Mouse (Mus musculus) intestine, postnatal 0 days (tissue): Measurements from ENCODE around the gene Crybb2. TPM values are rescaled to one million over a fixed set of nuclear protein-coding genes. Genes with fewer than 3 reads are reported as not detected.

Experiments
- ATAC-seq: fragments of 200-750 bp; cut with Nextera tagmentation; 2 replicates; pipeline ENCODE4 v1.8.0; 2017; ENCODE audit warnings: mild to moderate bottlenecking, moderate TSS enrichment, moderate library complexity
- H3K27ac ChIP-seq: fragments of 300-500 bp; sonication (generic); 2 replicates; pipeline ENCODE4 v1.5.1; 2014; ENCODE audit warnings: mild to moderate bottlenecking, low read depth, low read length, moderate library complexity
- H3K27me3 ChIP-seq: fragments of 300-500 bp; sonication (generic); replicated peaks from 2 replicates; pipeline ENCODE4 v1.6.1; 2014; ENCODE audit warnings: low read length, mixed read lengths; ENCODE audit not compliant: control insufficient read depth, insufficient read depth
- H3K36me3 ChIP-seq: fragments of 300-500 bp; sonication (generic); 2 replicates; pipeline ENCODE4 v1.6.1; 2014; ENCODE audit warnings: mild to moderate bottlenecking, moderate library complexity; ENCODE audit not compliant: control insufficient read depth, insufficient read depth
- H3K4me1 ChIP-seq: fragments of 300-500 bp; sonication (generic); replicated peaks from 2 replicates; pipeline ENCODE4 v1.6.1; 2014; ENCODE audit warnings: antibody characterized with exemption, low read length, mixed read lengths; ENCODE audit not compliant: control insufficient read depth, insufficient read depth
- H3K4me2 ChIP-seq: fragments of 300-500 bp; sonication (generic); replicated peaks from 2 replicates; pipeline ENCODE4 v1.6.1; 2014; ENCODE audit warnings: low read depth, mild to moderate bottlenecking, moderate library complexity
- H3K4me3 ChIP-seq: fragments of 300-500 bp; sonication (generic); 2 replicates; pipeline ENCODE4 v1.5.1; 2014; ENCODE audit warnings: low read depth, low read length
- H3K9ac ChIP-seq: fragments of 300-500 bp; sonication (generic); 2 replicates; pipeline ENCODE4 v1.6.1; 2014; ENCODE audit warnings: mild to moderate bottlenecking, low read depth, low read length
- H3K9me3 ChIP-seq: fragments of 300-500 bp; sonication (generic); 2 replicates; pipeline ENCODE4 v1.6.1; 2016; ENCODE audit warnings: mixed run types; ENCODE audit not compliant: control insufficient read depth
- CTCF ChIP-seq: sonication (generic); IDR thresholded peaks from 2 replicates; pipeline ENCODE4 v1.5.1; 2016; ENCODE audit warnings: low read depth, mild to moderate bottlenecking, control low read depth, antibody characterized with exemption, moderate library complexity
- WGBS: fragments of 180-500 bp; shearing (Covaris S2); extraction: QIAGEN DNeasy Blood & Tissue Kit; methylation state at CpG from one replicate; pipeline ENCODE4 v1.1.7; 2014; 5-methylcytosine and 5-hydroxymethylcytosine counted together
- polyA plus RNA-seq: library from polyadenylated mRNA; unstranded; fragments of >200 nt; fragmentation: Nextera tagmentation; extraction: Ambion mirVana; gene quantifications from 2 replicates; pipeline ENCODE4 v1.2.1, GENCODE M21; 2015

Gene Crybb2
- polyA plus RNA-seq, 1 experiment from 2014 or later, result not detected

GRCm38 (mm10) chr5:113079783-113080182 is 9.9 kb upstream of the Crybb2 start:
- Histone ChIP-seq H3K9me3 (no peaks in the 10 kb centered on the region), H3K4me1 (no peaks in the 10 kb centered on the region), H3K4me2 (no peak overlapping the region; the same call in 1 of the 2 replicates), H3K36me3 (no peaks in the 10 kb centered on the region), H3K27ac (no peak overlapping the region), H3K4me3 (no peak overlapping the region), H3K27me3 (no peaks in the 10 kb centered on the region), H3K9ac (no peak overlapping the region)
- no peak for ATAC-seq
- TF ChIP-seq CTCF, result peak; percentile 68
- WGBS, result 27% methylated on average over 21 of the region's 21 CpGs

- WGBS, result 66% methylated on average over 5 of the region's 5 CpGs
- no peak for ATAC-seq
- Histone ChIP-seq H3K4me2 (no peak overlapping the region), H3K4me1 (no peaks in the 10 kb centered on the region), H3K36me3 (no peaks in the 10 kb centered on the region), H3K9ac (no peak overlapping the region), H3K4me3 (no peak overlapping the region), H3K27ac (no peak overlapping the region), H3K9me3 (no peaks in the 10 kb centered on the region), H3K27me3 (no peaks in the 10 kb centered on the region)
- peak; percentile 70 for TF ChIP-seq CTCF
Measured at GRCm38 (mm10) chr5:113078686-113079085, 8.8 kb upstream of the Crybb2 start.

- H3K9ac ChIP-seq, result no peak overlapping the region
- ATAC-seq, result peak; percentile 58; the same call in 1 of the 2 replicates
- no peaks in the 10 kb centered on the region for H3K4me1 ChIP-seq
- TF ChIP-seq CTCF, result peak; percentile 100
- no peak overlapping the region for H3K4me2 ChIP-seq
- H3K27ac ChIP-seq, result no peak overlapping the region
- WGBS, result 4% methylated on average over 16 of the region's 16 CpGs
- H3K4me3 ChIP-seq, result no peak overlapping the region
- no peaks in the 10 kb centered on the region for H3K36me3 ChIP-seq
- H3K9me3 ChIP-seq, result no peaks in the 10 kb centered on the region
- H3K27me3 ChIP-seq, result no peaks in the 10 kb centered on the region
Measured at GRCm38 (mm10) chr5:113054308-113054707, 15.6 kb downstream of the Crybb2 start.

- no peaks in the 10 kb centered on the region for H3K4me1 ChIP-seq
- H3K27ac ChIP-seq, result no peak overlapping the region
- no peak overlapping the region for H3K4me3 ChIP-seq
- H3K9me3 ChIP-seq, result no peaks in the 10 kb centered on the region
- no peaks in the 10 kb centered on the region for H3K27me3 ChIP-seq
- 52% methylated on average over 7 of the region's 7 CpGs for WGBS
- no peak overlapping the region for H3K4me2 ChIP-seq
- TF ChIP-seq CTCF, result 0 out of 2 replicates have a peak, but pooled peaks have one; percentile 4
- no peak for ATAC-seq
- H3K36me3 ChIP-seq, result no peaks in the 10 kb centered on the region
- no peak overlapping the region for H3K9ac ChIP-seq
Measured at GRCm38 (mm10) chr5:113050581-113051185, 19.2 kb downstream of the Crybb2 start.

GRCm38 (mm10) chr5:113049876-113050275 is 20.0 kb downstream of the Crybb2 start:
- Histone ChIP-seq H3K4me3 (no peak overlapping the region), H3K27me3 (no peaks in the 10 kb centered on the region), H3K9ac (no peak overlapping the region), H3K4me2 (no peak overlapping the region), H3K9me3 (no peaks in the 10 kb centered on the region), H3K27ac (no peak overlapping the region), H3K4me1 (no peaks in the 10 kb centered on the region), H3K36me3 (no peaks in the 10 kb centered on the region)
- TF ChIP-seq CTCF, result no peak
- ATAC-seq, result no peak

GRCm38 (mm10) chr5:113045511-113046273 is 24.2 kb downstream of the Crybb2 start:
- 86% methylated on average over 10 of the region's 10 CpGs for WGBS
- TF ChIP-seq CTCF, result no peak
- Histone ChIP-seq H3K27ac (no peak overlapping the region), H3K27me3 (no peaks in the 10 kb centered on the region), H3K36me3 (no peaks in the 10 kb centered on the region), H3K4me2 (no peak overlapping the region), H3K9ac (no peak overlapping the region), H3K9me3 (no peaks in the 10 kb centered on the region), H3K4me3 (no peak overlapping the region), H3K4me1 (no peaks in the 10 kb centered on the region)
- ATAC-seq, result no peak
